Mouse (Mus musculus): ENCODE data around the gene Arnt.

GRCm38 (mm10) chr3:95526111-95526510, 91.9 kb downstream of the Arnt start:
- TF ChIP-seq CTCF (IDR thresholded peaks at IDR 0.05; ENCODE audit: insufficient read depth, low read length) = no peak
- no peak for TF ChIP-seq POLR2A (IDR thresholded peaks at IDR 0.05; ENCODE audit: borderline replicate concordance, extremely low read depth, low read depth, low read length)
